Mouse (Mus musculus) adrenal gland (tissue): ENCODE results near the gene BC100530.
"Not testable (repeated sequence)": the region's sequence is repeated elsewhere in the genome, so short reads cannot be mapped to it uniquely, and the experiment has no call there.

ENCODE experiments used
- intact Hi-C: fragments of 180-260 bp; cut with DNase I; formaldehyde crosslinking; loops from one replicate; pipeline ENCODE4 v1.15.1; 2025
- long read RNA-seq, 2 experiments: library from polyadenylated mRNA; unstranded; transcript quantifications; one replicate each; pipeline ENCODE4 v2.0.0; 2020; ENCODE audit warnings: borderline replicate concordance in 1 of 2; ENCODE audit not compliant: insufficient replicate concordance in 1 of 2

BC100530 gene
- long read RNA-seq, experiment 1, result 0 reads
- long read RNA-seq, experiment 2, result 0 reads

GRCm38 (mm10) chr16:36367648-36368047 lies at the start of gene BC100530:
TSS of gene BC100530 (minus strand) at chr16:36367748.
- intact Hi-C loops, result not testable (repeated sequence)

DNA sequence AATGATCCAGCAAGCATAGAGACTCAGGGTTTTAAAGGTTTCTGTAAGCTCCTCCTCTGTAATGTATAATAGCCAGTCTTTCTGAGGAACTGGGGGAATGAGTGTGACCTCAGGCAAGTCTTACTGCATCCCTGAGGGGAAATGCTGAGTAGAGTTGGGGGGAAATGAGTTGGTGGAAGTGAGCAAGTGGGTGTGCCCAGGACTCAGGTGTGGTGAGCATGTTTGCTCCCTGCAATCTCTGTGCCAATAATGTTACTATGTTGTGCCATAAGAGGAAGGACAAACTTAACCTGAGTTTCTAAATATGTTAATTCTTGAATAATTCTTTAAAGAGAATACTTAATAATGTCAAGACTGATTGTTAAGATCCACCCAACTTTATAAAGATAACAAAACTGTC lies 40.8 kb upstream of the BC100530 start, which contains the start of gene Stfa2:
TSS of gene Stfa2 (minus strand) at position 101 of the 400 bp plus-strand sequence.
- intact Hi-C loops, result no loop called here

GRCm38 (mm10) chr16:36389060-36389459 lies 21.5 kb upstream of the BC100530 start:
- intact Hi-C loops, result no loop called here

GRCm38 (mm10) chr16:36337171-36337570 lies 30.4 kb downstream of the BC100530 start:
- intact Hi-C loops, result no loop called here

DNA sequence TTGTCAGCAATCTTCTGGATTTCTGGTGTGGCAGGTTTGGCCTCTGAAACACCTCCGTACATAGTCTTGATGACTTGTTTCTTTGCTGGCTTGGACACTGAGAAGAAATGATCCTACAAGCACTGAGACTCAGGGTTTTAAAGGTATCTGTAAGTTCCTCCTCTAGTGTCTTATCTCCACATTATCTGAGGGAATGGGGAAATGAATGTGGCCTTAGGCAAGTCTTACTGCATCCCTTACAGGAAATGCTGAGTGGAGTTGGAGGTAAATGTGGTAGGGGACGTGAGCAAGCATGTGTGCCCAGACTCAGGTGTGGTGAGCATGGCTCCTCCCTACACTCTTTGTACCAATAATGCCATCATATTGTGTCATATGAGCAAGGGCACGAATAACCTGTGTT lies 33.3 kb downstream of the BC100530 start, which contains the start of gene BC117090:
TSS of gene BC117090 (minus strand) at position 101 of the 400 bp plus-strand sequence.
- intact Hi-C loops, result no loop called here

- intact Hi-C loops, result no loop called here
These were observed 48.3 kb downstream of the BC100530 start for GRCm38 (mm10) chr16:36319286-36319685.

GRCm38 (mm10) chr16:36316111-36316510 lies 51.4 kb downstream of the BC100530 start:
- intact Hi-C loops, result not testable (repeated sequence)
